Comparison of ENCODE assay signal across 9 mouse cellular contexts in genomic region chr11:114667932-114668285, GRCm38 (mm10). TPM values are rescaled to one million over a fixed set of nuclear protein-coding genes. Genes with fewer than 3 reads are reported as not detected.
DNase-seq lines count a peak whose midpoint lies in the region; ATAC-seq and TF ChIP-seq lines count a peak whose summit lies in the region.
"Not testable (repeated sequence)": the region's sequence is repeated elsewhere in the genome, so short reads cannot be mapped to it uniquely, and the experiment has no call there.
"Had no signal": no experiment of that assay in that cellular context is flagged by ENCODE, and none has a peak within 500 bp of the region (broad histone marks: within the 10 kb centered on the region; RNA-seq: fewer than 3 reads in every experiment).

No protein-coding gene starts in this region.

- H3K4me3 ChIP-seq in lung, adult 2 months (replicated peaks; ENCODE audit: extremely low read depth, low read depth, low read length); thymus, adult 2 months (ENCODE audit: control insufficient read depth, insufficient read depth, low read length): not testable (repeated sequence)

- H3K36me3 ChIP-seq in thymus, adult 2 months (ENCODE audit: control insufficient read depth, insufficient read depth, low read length) = peaks cover 19% of the 10 kb centered on the region

- not testable (repeated sequence) for H3K27me3 ChIP-seq in thymus, adult 2 months (ENCODE audit: control insufficient read depth, insufficient read depth, low read length)

- not testable (repeated sequence) for TF ChIP-seq POLR2A in lung, adult 2 months (IDR thresholded peaks at IDR 0.05; ENCODE audit: borderline replicate concordance, extremely low read depth, low read depth, low read length); thymus, adult 2 months (IDR thresholded peaks at IDR 0.05; ENCODE audit: control insufficient read depth, extremely low read depth, insufficient read depth, low read length, poor library complexity)

- ATAC-seq in common myeloid progenitor, adult 5-6 weeks (replicated peaks; ENCODE audit: low read depth, poor library complexity, severe bottlenecking) = peak; percentile 34; the same call in 1 of the 2 replicates
- ATAC-seq in monocyte, adult 5-6 weeks (replicated peaks; ENCODE audit: insufficient number of reproducible peaks, low FRiP score, low TSS enrichment, poor library complexity, severe bottlenecking) = 0 out of 2 replicates have a peak, but pooled peaks have one; percentile 18

- TF ChIP-seq CTCF in lung, adult 2 months (IDR thresholded peaks at IDR 0.05; ENCODE audit: insufficient read depth, low read length) = peak; percentile 20; the same call in 1 of the 2 replicates
- not testable (repeated sequence) for TF ChIP-seq CTCF in thymus, adult 2 months (IDR thresholded peaks at IDR 0.05; ENCODE audit: borderline replicate concordance, control insufficient read depth, extremely low read depth, insufficient read depth, low read length, poor library complexity)

- WGBS in lung, adult 2 months = 19% methylated on average over 11 of the region's 11 CpGs
- WGBS in thymus, adult 2 months = 20% methylated on average over 11 of the region's 11 CpGs

- peaks cover 13% of the 10 kb centered on the region for H3K4me1 ChIP-seq in lung, adult 2 months (ENCODE audit: control insufficient read depth, insufficient read depth, low read length)
- H3K4me1 ChIP-seq in thymus, adult 2 months (replicated peaks; ENCODE audit: control insufficient read depth, insufficient read depth, low read length) = peaks cover 17% of the 10 kb centered on the region

- DNase-seq in B cell, adult 2 months = peak; percentile 48 to 56
- DNase-seq in adrenal gland, postnatal 10 days = peak; percentile 50
- peak; percentile 94 for DNase-seq in heart, adult 11 months
- DNase-seq in kidney, postnatal 4 days = peak; percentile 46 to 61
- not testable (repeated sequence) for DNase-seq in lung, adult 2 months
- peak; percentile 64 for DNase-seq in thymus, adult 2 months

- H3K27ac ChIP-seq in thymus, adult 2 months (ENCODE audit: control insufficient read depth, insufficient read depth, low read length) = not testable (repeated sequence)

RNA-seq across cellular contexts. Expression of gene Rpl38, which starts 0.4 kb away (rescaled TPM):
- total RNA-seq in adrenal gland, postnatal 10 days (2021) = 1,000 to 10,000 TPM; 1,144 to 1,253 TPM
- 3,935 and 5,520 TPM in 2 replicates for total RNA-seq in common myeloid progenitor, adult 5-6 weeks (2017)
- 390 and 404 TPM in 2 replicates for polyA plus RNA-seq in lung, adult 2 months (2012; rRNA removed)
- total RNA-seq in monocyte, adult 5-6 weeks (2017) = 1,558 to 1,754 TPM (median 1,732 TPM) in 3 replicates
- 481 and 516 TPM in 2 replicates for polyA plus RNA-seq in thymus, adult 2 months (2012; rRNA removed)

RNA-seq across cellular contexts. Expression of gene Ttyh2, which starts 7.3 kb away (rescaled TPM):
- total RNA-seq in adrenal gland, postnatal 10 days (2021) = 10 to 100 TPM; 61.1 to 63.0 TPM
- total RNA-seq in common myeloid progenitor, adult 5-6 weeks (2017) = 5.6 and 7.6 TPM in 2 replicates
- 19.0 and 20.8 TPM in 2 replicates for polyA plus RNA-seq in lung, adult 2 months (2012; rRNA removed)
- 0.48 to 1.2 TPM in 2 of 3 replicates, not detected in the other for total RNA-seq in monocyte, adult 5-6 weeks (2017)
- 17.1 and 17.3 TPM in 2 replicates for polyA plus RNA-seq in thymus, adult 2 months (2012; rRNA removed)

RNA-seq across cellular contexts. Expression of gene Dnaic2, which starts 59.3 kb away (rescaled TPM):
- under 1 TPM; 0.55 to 0.57 TPM for total RNA-seq in adrenal gland, postnatal 10 days (2021)
- not detected in 2 replicates for total RNA-seq in common myeloid progenitor, adult 5-6 weeks (2017)
- 10.5 and 13.3 TPM in 2 replicates for polyA plus RNA-seq in lung, adult 2 months (2012; rRNA removed)
- not detected in 3 replicates for total RNA-seq in monocyte, adult 5-6 weeks (2017)
- 1.9 TPM in 2 replicates for polyA plus RNA-seq in thymus, adult 2 months (2012; rRNA removed)
- polyA plus RNA-seq: erythroblast, embryonic 14.5 days had no signal
